Mouse (Mus musculus) urinary bladder, adult 18-20 months (tissue): ENCODE data around the gene Xpnpep3.

Experiments used
- DNase-seq, 2 experiments: peaks; one replicate each; pipeline ENCODE4 v3.0.0; 2022; ENCODE audit warnings: low spot score in 2 of 2, mixed read lengths in 2 of 2

Xpnpep3 gene

GRCm38 (mm10) chr15:81399297-81399637 lies 671 bp upstream of the Xpnpep3 start:
- no peak for DNase-seq

DNA sequence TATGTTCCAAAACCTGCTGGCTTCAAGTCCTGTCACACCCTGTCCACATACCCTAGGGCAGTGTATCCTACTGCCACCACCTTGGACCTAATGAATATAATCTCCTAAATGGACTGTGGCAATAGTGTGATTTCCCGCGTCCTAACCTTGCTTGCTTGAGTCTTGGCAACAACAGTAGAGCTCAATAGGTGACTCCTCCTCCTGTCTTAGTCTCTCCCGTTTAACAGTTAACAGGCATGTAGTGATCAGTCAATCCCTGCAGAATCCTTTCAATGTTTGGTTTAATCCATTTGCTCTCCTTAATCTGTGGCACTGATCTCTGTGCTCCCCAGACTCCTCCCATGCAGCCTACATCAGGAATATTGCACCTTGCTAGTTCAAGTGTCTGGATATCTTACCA lies 5.1 kb downstream of the Xpnpep3 start:
- DNase-seq: no peak

- DNase-seq: no peak
Measured at GRCm38 (mm10) chr15:81408199-81408598, 8.3 kb downstream of the Xpnpep3 start, which contains the start of gene Dnajb7. Gene Dnajb7 (minus strand): TSS chr15:81408299.

DNA sequence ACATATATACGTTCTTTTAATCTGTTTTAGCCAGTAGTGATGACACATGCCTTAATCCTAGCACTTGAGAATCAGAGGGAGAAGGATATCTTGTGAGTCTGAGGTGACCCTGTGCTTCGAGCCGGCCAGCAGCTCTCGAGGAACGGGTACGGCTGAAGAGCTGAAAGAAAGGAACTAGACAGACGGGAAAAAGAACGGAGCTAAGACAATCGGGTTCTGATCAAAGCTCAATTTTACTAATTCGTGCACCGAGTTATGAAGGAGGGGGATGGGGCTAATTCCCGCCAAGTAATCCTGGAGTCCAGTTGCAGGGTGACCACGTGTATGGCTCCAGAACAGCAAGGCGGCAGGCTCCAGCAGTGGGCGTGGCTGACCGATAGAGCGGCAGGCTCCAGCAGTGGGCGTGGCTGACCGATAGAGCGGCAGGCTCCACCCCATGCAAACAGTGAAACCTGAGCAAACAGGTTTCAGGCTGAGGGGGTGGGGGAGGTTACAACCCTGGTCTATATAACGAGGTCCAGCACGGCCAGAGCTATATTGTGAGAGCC lies 16.9 kb downstream of the Xpnpep3 start:
- DNase-seq: peak; percentile 45 to 66

DNA sequence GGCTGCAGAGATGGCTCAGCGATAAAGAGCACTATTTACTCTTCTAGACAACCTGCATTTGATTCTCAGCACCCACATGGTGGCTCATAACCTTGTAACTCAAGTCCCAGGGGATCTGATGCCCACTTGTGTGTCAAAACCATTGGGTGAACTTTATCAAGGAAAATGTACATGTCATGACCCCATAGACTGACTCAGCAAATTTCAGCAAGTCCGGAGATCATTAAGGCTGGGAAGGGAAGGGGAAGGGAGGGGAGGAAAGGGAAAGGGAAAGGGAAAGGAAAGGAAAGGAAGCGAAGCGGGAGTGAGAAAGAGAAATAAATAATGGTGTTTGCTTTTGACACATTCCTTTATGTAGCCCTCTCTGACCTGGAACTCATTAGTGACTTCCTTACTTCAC lies 18.1 kb downstream of the Xpnpep3 start:
- no peak for DNase-seq

DNA sequence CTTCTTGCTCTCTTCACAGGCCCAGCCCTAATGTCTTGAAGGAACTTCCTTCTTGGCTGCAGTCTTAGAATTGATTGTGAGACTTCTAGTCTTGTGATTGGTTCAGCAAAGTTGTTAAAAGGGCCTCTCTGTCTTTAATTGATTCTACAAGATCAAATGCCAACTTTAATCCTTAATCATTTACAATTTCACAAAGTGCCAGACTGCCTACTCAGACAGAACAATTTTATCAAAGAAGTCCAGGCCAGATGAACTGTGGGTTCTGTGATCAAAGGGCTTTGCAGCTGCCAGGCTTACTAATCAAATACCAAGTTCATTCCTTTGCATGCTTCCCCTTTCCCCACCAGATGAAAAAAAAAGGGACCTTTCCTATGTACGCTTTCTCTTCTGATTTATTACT lies 21.5 kb downstream of the Xpnpep3 start:
- DNase-seq: no peak

DNA sequence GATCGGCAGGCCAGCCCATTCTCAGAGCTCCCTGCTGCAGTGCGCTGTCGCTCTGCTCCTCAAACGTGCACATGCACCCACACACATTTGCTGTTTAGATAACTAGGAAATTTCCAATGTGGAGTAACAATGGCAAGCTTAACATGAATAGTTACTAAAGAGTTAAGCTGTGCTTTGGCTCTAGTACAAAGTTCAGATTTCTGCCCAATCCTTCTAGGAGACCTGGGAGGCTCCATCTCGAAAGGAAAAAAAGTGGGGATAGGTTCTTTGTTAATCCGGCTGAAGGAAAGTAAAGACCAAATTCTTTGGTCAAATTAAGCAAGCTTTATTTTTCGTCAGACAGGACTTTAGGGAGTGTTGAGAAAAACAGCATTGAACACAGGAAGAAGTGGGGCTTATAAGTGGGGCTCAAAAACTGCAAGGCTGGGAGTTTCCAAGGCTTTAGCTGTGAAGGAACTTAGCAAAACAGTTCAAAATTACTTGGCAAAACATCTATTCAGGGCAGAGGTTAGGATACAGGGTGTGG lies 22.3 kb downstream of the Xpnpep3 start:
- no peak for DNase-seq

DNA sequence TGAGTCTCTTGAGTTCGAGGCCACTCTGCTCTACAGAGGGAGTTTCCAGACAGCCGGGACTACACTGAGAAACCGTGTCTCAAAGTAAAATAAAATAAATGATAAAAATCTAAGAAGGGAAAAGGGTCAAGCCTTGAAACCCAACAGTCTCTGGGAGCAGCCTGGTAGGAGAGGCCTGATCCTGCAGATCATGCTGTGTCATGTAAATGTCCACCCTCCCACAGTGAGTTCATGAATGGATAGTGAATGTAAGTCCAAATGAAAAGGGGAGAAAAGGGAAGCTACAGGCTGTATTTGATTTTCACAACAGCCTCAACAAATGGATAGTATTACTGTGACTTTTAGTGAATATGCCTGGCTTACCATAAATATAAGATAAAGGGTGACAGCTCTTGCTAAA lies 25.4 kb downstream of the Xpnpep3 start:
- DNase-seq: no peak

DNA sequence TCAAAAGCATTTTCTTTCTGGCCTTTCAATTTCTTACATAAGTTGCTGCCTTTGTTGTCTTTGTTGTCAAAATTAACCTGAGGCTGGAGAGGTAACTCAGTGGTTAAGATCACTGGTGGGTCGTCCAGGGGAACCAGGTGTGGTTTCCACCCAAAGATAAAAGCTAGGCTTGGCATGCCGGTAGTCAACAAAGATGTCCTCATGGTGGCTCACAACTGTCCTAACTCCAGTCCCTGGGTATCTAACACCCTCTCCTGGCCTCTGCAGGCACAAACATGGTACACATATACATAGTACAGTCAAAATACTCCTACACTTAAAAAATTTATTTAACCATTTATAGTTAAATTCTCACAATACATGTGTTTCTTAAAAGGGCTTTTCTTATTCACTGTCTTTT lies 28.0 kb downstream of the Xpnpep3 start:
- no peak for DNase-seq

DNA sequence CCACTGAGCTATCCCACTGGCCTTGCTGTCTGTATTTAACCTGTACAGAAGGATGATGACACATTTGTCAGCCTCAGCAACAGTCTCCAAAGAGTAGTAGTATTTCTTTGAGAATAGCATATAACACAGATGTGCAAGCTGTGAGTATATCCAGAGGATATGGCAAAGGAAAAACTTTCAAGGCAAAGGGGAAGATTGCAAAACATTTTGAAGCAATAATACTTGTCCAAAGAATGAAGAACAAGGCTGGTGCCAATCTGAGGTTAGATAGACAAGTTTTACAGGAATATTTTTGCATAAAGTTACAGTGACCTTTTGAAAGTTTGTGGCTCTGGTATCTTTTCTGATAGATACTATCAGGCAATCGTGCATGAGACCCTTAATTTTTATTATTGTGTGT lies 31.3 kb downstream of the Xpnpep3 start:
- DNase-seq: no peak

- DNase-seq: no peak
Measured at GRCm38 (mm10) chr15:81438345-81438744, 38.4 kb downstream of the Xpnpep3 start.

- DNase-seq: no peak
Measured at GRCm38 (mm10) chr15:81439236-81439635, 39.3 kb downstream of the Xpnpep3 start.

GRCm38 (mm10) chr15:81448463-81448862 lies 48.5 kb downstream of the Xpnpep3 start:
- DNase-seq: peak; percentile 20 to 29

GRCm38 (mm10) chr15:81461523-81461922 lies 61.6 kb downstream of the Xpnpep3 start:
- no peak for DNase-seq

DNA sequence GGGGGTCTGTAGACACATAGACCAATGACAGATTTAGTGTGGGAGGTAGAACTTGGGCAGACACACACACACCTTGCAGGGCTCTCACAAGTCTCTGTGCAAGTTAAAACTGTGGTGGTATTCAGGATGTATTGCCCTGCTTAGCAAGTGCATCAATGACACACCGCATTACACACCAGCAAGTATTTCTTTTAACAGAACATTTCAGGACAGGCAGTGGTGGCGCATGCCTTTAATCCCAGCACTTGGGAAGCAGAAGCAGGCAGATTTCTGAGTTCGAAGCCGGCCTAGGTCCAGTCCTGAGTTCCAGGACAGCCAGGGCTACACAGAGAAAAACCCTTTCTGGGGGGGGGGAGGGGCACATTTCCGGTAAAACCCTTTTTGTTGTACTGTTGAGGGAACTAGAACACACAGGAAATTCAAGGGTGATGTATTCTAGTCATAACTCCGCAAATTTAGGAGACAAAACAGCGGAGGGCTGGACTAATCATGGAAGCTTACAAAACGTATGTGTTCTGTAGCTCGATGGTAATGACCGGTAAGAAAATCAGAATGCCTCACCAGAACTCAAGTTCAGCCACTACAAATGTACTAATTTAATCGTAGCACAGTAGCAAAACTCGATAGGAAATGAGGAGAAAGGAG lies 65.2 kb downstream of the Xpnpep3 start:
- DNase-seq: no peak

GRCm38 (mm10) chr15:81465901-81466737 lies 66.2 kb downstream of the Xpnpep3 start, which contains the start of gene Rbx1:
Gene Rbx1 (plus strand): TSS chr15:81466296.
- DNase-seq: peak; percentile 98 to 99

GRCm38 (mm10) chr15:81466738-81467113 lies 66.8 kb downstream of the Xpnpep3 start:
- DNase-seq: no peak

DNA sequence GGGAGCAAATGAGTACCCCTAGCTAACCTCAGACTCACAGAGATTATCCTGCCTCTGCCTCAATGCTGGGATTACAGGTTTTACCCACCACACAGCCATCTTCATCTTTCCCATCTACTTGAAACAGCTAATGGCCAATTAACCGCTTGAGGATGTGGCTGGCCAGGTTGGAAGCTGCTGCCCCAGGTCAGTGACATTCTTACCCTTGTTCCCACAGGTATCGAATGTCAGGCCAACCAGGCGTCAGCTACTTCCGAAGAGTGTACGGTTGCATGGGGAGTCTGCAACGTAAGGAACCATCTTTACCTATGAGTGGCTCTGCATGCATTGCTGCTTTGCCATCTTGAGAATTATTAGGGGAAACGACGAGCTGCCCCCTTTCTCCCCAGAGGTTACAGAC lies 70.8 kb downstream of the Xpnpep3 start:
- no peak for DNase-seq

GRCm38 (mm10) chr15:81472256-81472655 lies 72.3 kb downstream of the Xpnpep3 start:
- DNase-seq: no peak

- DNase-seq: no peak
Measured at GRCm38 (mm10) chr15:81475654-81476053, 75.7 kb downstream of the Xpnpep3 start.

DNA sequence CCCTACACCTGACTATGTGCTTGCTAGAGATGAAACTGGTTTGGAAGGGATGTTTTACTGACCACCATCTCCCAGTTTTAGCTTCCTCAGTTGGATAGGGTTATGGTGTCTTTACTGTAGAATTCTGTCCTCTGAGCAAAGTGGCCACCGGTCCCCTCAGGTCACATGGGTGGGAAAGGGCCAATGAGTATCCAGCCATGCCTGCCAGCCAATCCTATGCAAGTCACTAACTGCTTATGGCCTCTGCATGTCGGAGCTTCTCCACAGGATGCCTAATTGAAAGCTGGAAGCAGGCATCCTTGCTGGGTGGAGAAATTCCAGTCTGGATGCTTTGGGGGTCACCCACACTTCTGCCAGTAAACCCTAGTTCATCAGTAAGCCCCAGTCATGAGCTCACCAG lies 76.7 kb downstream of the Xpnpep3 start:
- no peak for DNase-seq

- no peak for DNase-seq
Measured at GRCm38 (mm10) chr15:81479446-81480213, 79.7 kb downstream of the Xpnpep3 start.
